Mouse (Mus musculus) layer of hippocampus, adult 9-10 months (tissue): Measurements from ENCODE around the gene Vash2.
"Not testable (repeated sequence)": the region's sequence is repeated elsewhere in the genome, so short reads cannot be mapped to it uniquely, and the experiment has no call there.

Source experiments
- DNase-seq: peaks from one replicate; pipeline ENCODE4 v3.0.0; 2022; ENCODE audit warnings: low spot score

The Vash2 gene

DNA sequence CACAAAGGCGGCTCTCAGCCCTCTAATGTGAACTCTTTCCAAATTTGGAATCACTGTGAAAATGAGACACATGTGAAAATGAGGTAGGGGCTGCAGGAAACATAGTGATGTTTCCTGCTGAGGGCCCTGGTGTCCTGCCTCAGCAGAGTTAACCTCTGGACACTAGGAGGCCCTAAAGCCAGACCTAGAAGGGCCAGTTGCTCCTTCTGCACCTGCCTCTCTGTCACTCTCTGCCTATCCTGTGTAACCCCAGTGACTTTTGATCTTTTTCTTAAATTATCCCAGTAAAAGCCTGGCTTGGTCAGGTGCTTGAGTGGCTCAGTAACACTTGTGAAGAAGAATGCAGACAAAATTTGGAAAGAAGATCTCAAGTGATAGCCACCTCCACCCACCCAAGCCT lies 4.3 kb downstream of the Vash2 start:
- no peak for DNase-seq

- DNase-seq = no peak
Measured at GRCm38 (mm10) chr1:190974191-190974590, 4.9 kb downstream of the Vash2 start.

GRCm38 (mm10) chr1:190972612-190973192 lies 6.4 kb downstream of the Vash2 start:
- no peak for DNase-seq

GRCm38 (mm10) chr1:190971708-190972610 lies 7.1 kb downstream of the Vash2 start:
- no peak for DNase-seq

DNA sequence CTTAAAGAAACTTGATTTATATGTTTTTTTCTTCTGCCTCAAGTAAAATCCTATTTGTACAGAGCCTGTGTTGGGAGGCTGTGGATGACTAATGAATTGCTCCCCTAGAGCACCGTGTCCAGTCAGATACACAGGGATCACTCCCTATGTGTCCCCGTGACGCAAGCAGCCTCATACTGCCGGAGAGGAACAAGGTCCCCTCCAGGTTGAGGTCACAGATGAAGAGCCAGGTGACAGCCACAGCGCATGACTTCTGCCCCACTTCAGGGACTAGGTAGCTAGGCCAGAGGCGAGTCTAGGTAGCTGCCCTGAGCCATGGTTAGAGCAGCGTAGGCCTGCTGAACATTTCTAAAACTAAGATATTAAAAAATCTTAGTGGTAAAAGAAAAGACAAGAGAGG lies 11.1 kb downstream of the Vash2 start:
- DNase-seq = no peak

- no peak for DNase-seq
Measured at GRCm38 (mm10) chr1:190964992-190965780, 13.9 kb downstream of the Vash2 start.

GRCm38 (mm10) chr1:190962760-190963159 lies 16.3 kb downstream of the Vash2 start:
- no peak for DNase-seq

DNA sequence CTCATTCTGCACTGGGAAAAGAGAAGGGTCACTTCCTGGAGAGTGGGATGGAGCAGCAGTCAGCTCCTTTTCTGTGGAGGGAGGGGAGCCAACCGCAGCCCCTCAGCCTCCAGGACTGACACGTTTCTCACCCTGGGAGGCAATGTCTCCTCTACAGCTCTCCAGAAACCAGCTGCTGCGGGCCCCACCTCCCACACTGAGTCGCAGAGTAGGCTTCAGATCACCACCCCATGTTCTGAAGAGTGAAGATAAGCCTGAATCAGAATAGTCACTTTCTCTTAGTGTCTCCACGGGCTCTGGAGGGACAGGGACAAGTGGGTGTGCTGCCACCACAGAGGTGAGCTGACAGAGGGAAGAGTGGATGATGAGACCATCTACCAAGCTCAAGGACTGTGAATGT lies 20.3 kb downstream of the Vash2 start:
- DNase-seq = no peak

DNA sequence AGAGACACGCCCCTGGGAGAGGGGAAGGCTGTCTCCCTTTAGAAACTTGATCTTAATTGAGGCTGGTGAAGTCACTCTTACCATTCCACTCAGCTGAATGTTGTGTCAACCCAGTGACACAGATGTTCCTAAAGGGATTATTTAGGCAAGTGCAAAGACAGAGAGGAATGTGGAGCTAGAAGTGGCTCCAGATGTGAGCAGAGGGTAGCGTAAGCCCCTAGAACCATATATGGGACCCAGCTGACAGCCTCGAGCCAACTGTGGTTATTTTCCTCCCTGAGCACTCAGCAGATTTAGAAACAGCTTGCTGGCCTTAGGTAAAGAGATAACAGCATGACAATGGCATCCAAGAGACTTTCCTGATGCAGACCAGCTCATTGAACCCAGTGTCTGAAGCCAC lies 26.1 kb downstream of the Vash2 start:
- no peak for DNase-seq

DNA sequence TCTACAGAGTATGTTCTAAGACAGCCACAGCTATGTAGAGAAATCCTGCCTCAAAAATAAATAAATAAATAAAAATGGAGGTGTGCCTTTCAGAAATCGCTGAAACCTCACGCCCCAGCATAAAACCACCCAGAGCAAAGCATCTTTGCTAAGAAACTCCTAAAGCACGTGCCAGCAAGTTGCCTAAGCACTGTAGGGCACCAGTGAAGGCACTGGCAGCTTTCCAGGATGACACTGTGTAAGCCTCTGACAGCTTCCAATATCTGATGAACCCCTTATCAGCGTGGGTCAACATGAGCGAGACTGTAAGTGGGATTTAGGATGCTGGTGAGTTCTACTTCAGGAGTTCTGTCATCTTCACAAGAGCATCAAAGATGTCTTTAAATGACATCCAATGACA lies 28.1 kb downstream of the Vash2 start:
- DNase-seq = no peak

GRCm38 (mm10) chr1:190948846-190949245 lies 30.2 kb downstream of the Vash2 start:
- DNase-seq = no peak

DNA sequence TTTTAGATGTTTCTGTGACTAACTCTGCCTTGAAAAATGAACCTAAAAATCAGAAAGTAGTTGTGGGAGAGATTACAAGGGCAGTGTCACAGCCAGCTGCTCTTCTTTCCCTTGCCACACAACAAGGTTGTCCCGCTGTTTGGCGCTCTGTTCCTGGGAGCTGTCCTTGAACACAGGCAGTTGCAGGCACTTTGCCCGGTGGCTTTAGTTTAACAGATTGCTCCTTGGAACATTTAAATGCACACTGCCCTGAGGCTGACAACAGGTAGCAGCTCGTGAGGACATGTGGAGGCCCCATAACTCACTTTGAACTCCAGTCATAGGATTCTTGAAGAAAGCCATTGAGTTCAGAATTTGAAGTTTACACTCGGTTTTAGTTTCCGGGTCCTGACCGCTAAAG lies 30.7 kb downstream of the Vash2 start:
- no peak for DNase-seq

DNA sequence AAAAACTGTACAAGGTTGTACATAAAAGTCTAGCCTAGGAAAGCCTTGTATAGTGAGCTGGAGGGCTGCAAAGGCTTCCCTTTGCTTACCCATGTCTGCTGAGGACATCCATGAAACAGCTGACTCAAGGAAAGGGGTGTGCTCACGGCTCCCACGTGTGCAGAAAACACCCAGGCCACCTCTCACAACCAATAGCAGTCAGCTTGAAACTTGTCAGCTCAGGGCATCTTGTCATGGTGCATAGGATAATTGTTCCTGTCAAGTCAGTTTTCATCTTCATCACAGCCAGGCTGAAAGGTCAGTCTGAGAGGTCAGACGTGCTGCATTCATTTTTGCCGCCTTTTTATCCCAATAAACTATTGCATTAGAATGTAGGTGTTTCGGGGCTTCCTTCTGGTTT lies 31.1 kb downstream of the Vash2 start:
- DNase-seq = no peak

DNA sequence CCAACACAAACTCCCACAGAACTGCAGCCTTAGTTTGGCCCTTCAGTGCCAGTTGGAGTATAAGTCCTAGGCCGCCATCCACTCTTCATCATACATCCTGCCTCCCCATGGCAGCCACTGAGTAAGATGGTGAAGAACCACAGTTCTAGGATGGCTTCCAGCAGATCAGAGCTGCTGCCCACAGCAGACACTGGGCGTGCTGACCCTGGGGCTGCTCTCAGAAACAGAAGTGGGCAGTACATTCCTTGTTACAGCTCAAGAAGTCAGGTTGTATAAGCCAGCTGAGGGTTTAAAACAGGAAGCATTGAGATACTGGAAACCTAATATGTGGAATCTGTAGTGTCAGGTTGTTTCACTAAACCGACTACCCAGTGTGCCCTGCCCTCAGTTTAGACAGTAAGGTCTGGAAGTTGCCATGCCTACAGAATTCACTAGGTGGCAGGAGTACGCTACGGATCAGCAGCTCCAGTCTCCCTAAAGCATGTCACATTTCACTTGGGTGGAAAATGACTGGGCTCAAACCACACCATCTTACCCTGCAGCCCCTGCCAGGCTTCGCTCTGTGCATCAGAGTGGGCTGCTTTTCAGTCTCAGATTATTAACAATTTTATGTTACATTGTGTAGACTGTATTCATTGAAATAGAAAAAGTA lies 34.9 kb downstream of the Vash2 start:
- DNase-seq = peak; percentile 49

- no peak for DNase-seq
Measured at GRCm38 (mm10) chr1:190939803-190940202, 39.3 kb downstream of the Vash2 start.

DNA sequence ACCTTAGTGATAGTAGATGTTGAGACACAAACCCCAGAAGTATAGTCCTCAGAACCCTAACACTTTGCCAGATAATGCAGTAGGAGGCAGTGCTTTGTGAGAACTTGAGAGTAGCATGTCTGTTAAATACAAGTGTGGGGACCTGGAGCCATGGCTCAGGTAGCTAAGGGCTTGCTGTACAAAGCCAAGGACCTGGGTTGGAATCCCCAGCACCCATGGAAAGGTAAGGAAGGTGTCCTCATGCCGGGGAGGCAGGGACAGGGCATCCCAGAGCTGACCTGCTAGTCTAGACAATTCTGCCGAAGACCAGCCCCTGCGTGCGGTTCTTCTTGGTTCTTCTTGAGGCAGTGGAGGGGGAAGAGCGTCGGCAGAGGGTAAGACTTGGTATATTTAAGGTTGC lies 48.9 kb downstream of the Vash2 start:
- DNase-seq = no peak

DNA sequence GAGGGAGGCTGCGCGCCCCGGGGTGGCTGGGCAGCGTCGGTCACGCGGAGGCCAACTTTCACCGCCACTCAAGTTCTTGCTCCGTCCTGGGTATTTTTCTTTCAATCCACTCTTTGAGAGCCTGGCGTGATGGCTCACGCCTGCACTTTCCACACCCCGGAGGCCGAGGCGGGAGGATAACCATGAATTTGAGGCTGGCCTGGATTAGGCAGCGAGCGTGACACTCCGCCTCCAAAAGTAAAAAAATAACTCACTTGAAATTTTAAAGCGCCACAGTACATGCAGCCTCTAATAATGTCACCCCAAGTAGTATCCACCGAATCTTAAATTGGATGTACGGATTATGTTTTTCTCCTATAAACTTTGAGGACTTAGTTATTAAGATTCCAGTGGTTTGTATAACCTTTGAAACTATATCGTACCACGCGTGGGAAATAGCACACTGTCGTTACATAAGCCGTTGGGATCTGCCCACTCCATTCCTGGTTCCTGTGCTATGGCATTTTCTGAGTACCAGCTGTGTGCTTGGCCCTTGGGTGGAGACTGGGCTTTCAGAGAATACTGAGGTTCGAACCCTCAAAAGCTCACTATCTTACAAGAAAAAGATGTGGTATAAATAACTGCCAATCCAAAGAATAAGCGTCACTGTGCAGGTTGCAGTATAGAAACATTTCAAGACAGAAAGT lies 49.9 kb downstream of the Vash2 start:
- DNase-seq = no peak

- peak; percentile 94 for DNase-seq
Measured at GRCm38 (mm10) chr1:190928370-190929009, 50.6 kb downstream of the Vash2 start.

GRCm38 (mm10) chr1:190927751-190928369 lies 51.2 kb downstream of the Vash2 start:
- no peak for DNase-seq

- DNase-seq = no peak
Measured at GRCm38 (mm10) chr1:190927311-190927710, 51.8 kb downstream of the Vash2 start.

DNA sequence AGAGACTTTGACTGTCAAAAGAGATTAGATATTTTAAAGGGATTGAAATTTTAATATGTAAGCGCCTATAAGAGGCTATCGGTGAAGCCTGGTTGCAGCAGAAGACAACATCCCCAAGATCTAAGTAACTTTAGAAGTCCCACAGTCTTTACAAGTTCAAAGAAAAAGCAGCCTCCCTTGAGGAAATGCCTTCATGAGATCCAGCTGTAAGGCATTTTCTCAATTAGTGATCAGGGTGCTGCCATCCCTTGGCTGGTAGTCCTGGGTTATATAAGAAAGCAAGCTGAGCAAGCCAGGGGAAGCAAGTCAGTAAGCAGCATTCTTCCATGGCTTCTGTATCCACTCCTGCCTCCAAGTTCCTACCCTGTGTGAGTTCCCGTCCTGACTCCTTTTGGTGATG lies 54.3 kb downstream of the Vash2 start, which contains the start of gene Angel2:
Angel2 (plus strand) TSS at position 301 of the 400 bp plus-strand sequence.
- not testable (repeated sequence) for DNase-seq
